Mouse (Mus musculus) heart, embryonic 15.5 days (tissue): Measurements from ENCODE around the gene Galnt14. TPM values are rescaled to one million over a fixed set of nuclear protein-coding genes. Genes with fewer than 3 reads are reported as not detected.

Experiments used
- ATAC-seq: fragments of 200-750 bp; cut with Nextera tagmentation; replicated peaks from 2 replicates; pipeline ENCODE4 v1.8.0; 2017; ENCODE audit warnings: low read depth, moderate TSS enrichment; ENCODE audit not compliant: insufficient number of reproducible peaks, insufficient read depth, low FRiP score
- H3K27ac ChIP-seq: fragments of 300-500 bp; sonication (generic); 2 replicates; pipeline ENCODE4 v1.5.1; 2015; ENCODE audit warnings: mild to moderate bottlenecking, inconsistent platforms
- H3K27me3 ChIP-seq: fragments of 300-500 bp; sonication (generic); 2 replicates; pipeline ENCODE4 v1.6.1; 2015; ENCODE audit warnings: inconsistent platforms
- H3K36me3 ChIP-seq: fragments of 300-500 bp; sonication (generic); 2 replicates; pipeline ENCODE4 v1.6.1; 2015; ENCODE audit warnings: mild to moderate bottlenecking, inconsistent platforms
- H3K4me1 ChIP-seq: fragments of 300-500 bp; sonication (generic); replicated peaks from 2 replicates; pipeline ENCODE4 v1.6.1; 2015; ENCODE audit warnings: inconsistent platforms
- H3K4me2 ChIP-seq: fragments of 300-500 bp; sonication (generic); 2 replicates; pipeline ENCODE4 v1.6.1; 2015; ENCODE audit warnings: inconsistent platforms, mild to moderate bottlenecking, moderate library complexity
- H3K4me3 ChIP-seq: fragments of 300-500 bp; sonication (generic); 2 replicates; pipeline ENCODE4 v1.5.1; 2015; ENCODE audit warnings: mild to moderate bottlenecking, inconsistent platforms
- H3K9ac ChIP-seq: fragments of 300-500 bp; sonication (generic); 2 replicates; pipeline ENCODE4 v1.6.1; 2015; ENCODE audit warnings: mild to moderate bottlenecking, inconsistent platforms
- H3K9me3 ChIP-seq: fragments of 300-500 bp; sonication (generic); replicated peaks from 2 replicates; pipeline ENCODE4 v1.6.1; 2016; ENCODE audit warnings: inconsistent platforms
- WGBS: fragments of 180-500 bp; shearing (Covaris S2); methylation state at CpG from one replicate; pipeline ENCODE4 v1.1.7; 2015; ENCODE audit warnings: mixed read lengths; 5-methylcytosine and 5-hydroxymethylcytosine counted together
- polyA plus RNA-seq: library from polyadenylated mRNA; unstranded; fragments of >200 nt; fragmentation: Nextera tagmentation; extraction: Ambion mirVana; gene quantifications from 2 replicates; pipeline ENCODE4 v1.2.1, GENCODE M21; 2015

The Galnt14 gene
- polyA plus RNA-seq, 1 experiment from 2014 or later: 0.53 TPM

GRCm38 (mm10) chr17:73531896-73532295 is 178.4 kb downstream of the Galnt14 start:
- H3K27me3 ChIP-seq: no peaks in the 10 kb centered on the region
- H3K4me3 ChIP-seq: no peak overlapping the region
- H3K4me1 ChIP-seq: no peaks in the 10 kb centered on the region
- no peaks in the 10 kb centered on the region for H3K36me3 ChIP-seq
- no peak overlapping the region for H3K4me2 ChIP-seq
- no peaks in the 10 kb centered on the region for H3K9me3 ChIP-seq
- H3K9ac ChIP-seq: no peak overlapping the region
- ATAC-seq: no peak
- WGBS: 72% methylated on average over 2 of the region's 2 CpGs
- no peak overlapping the region for H3K27ac ChIP-seq

GRCm38 (mm10) chr17:73522169-73522568 is 188.1 kb downstream of the Galnt14 start:
- H3K27ac ChIP-seq: no peak overlapping the region
- no peaks in the 10 kb centered on the region for H3K4me1 ChIP-seq
- no peaks in the 10 kb centered on the region for H3K9me3 ChIP-seq
- no peaks in the 10 kb centered on the region for H3K36me3 ChIP-seq
- H3K9ac ChIP-seq: no peak overlapping the region
- no peak overlapping the region for H3K4me2 ChIP-seq
- 82% methylated on average over 7 of the region's 7 CpGs for WGBS
- no peaks in the 10 kb centered on the region for H3K27me3 ChIP-seq
- no peak overlapping the region for H3K4me3 ChIP-seq
- no peak for ATAC-seq

- no peak for ATAC-seq
- H3K4me3 ChIP-seq: no peak overlapping the region
- H3K4me2 ChIP-seq: no peak overlapping the region
- 80% methylated on average over 5 of the region's 5 CpGs for WGBS
- H3K27me3 ChIP-seq: no peaks in the 10 kb centered on the region
- H3K9me3 ChIP-seq: no peaks in the 10 kb centered on the region
- H3K4me1 ChIP-seq: no peaks in the 10 kb centered on the region
- H3K36me3 ChIP-seq: no peaks in the 10 kb centered on the region
- H3K9ac ChIP-seq: no peak overlapping the region
- H3K27ac ChIP-seq: no peak overlapping the region
Measured at GRCm38 (mm10) chr17:73519350-73519749, 190.9 kb downstream of the Galnt14 start.

- Histone ChIP-seq H3K9me3 (no peaks in the 10 kb centered on the region), H3K36me3 (no peaks in the 10 kb centered on the region), H3K4me2 (no peak overlapping the region), H3K27me3 (no peaks in the 10 kb centered on the region), H3K27ac (no peak overlapping the region), H3K4me1 (no peaks in the 10 kb centered on the region), H3K4me3 (no peak overlapping the region), H3K9ac (no peak overlapping the region)
- WGBS: 75% methylated on average over 1 of the region's 1 CpGs
- ATAC-seq: no peak
Measured at GRCm38 (mm10) chr17:73518359-73518758, 191.9 kb downstream of the Galnt14 start.

GRCm38 (mm10) chr17:73515506-73515905 is 194.7 kb downstream of the Galnt14 start:
- 87% methylated on average over 3 of the region's 3 CpGs for WGBS
- Histone ChIP-seq H3K27me3 (no peaks in the 10 kb centered on the region), H3K4me2 (no peak overlapping the region), H3K4me1 (no peaks in the 10 kb centered on the region), H3K9me3 (no peaks in the 10 kb centered on the region), H3K9ac (no peak overlapping the region), H3K36me3 (no peaks in the 10 kb centered on the region), H3K4me3 (no peak overlapping the region), H3K27ac (no peak overlapping the region)
- no peak for ATAC-seq

GRCm38 (mm10) chr17:73514862-73515261 is 195.4 kb downstream of the Galnt14 start:
- Histone ChIP-seq H3K9me3 (no peaks in the 10 kb centered on the region), H3K27me3 (no peaks in the 10 kb centered on the region), H3K4me3 (no peak overlapping the region), H3K4me2 (no peak overlapping the region), H3K27ac (no peak overlapping the region), H3K36me3 (no peaks in the 10 kb centered on the region), H3K9ac (no peak overlapping the region), H3K4me1 (no peaks in the 10 kb centered on the region)
- no peak for ATAC-seq
- 87% methylated on average over 1 of the region's 1 CpGs for WGBS

GRCm38 (mm10) chr17:73514258-73514657 is 196.0 kb downstream of the Galnt14 start:
- no peak for ATAC-seq
- Histone ChIP-seq H3K36me3 (no peaks in the 10 kb centered on the region), H3K4me1 (no peaks in the 10 kb centered on the region), H3K27ac (no peak overlapping the region), H3K4me3 (no peak overlapping the region), H3K27me3 (no peaks in the 10 kb centered on the region), H3K9ac (no peak overlapping the region), H3K9me3 (no peaks in the 10 kb centered on the region), H3K4me2 (no peak overlapping the region)
- 80% methylated on average over 4 of the region's 4 CpGs for WGBS

- no peak overlapping the region for H3K27ac ChIP-seq
- H3K9me3 ChIP-seq: no peaks in the 10 kb centered on the region
- H3K4me3 ChIP-seq: no peak overlapping the region
- ATAC-seq: no peak
- H3K27me3 ChIP-seq: no peaks in the 10 kb centered on the region
- no peak overlapping the region for H3K9ac ChIP-seq
- 64% methylated on average over 5 of the region's 5 CpGs for WGBS
- no peaks in the 10 kb centered on the region for H3K36me3 ChIP-seq
- H3K4me1 ChIP-seq: no peaks in the 10 kb centered on the region
- no peak overlapping the region for H3K4me2 ChIP-seq
Measured at GRCm38 (mm10) chr17:73512844-73513243, 197.4 kb downstream of the Galnt14 start.

GRCm38 (mm10) chr17:73507804-73508535 is 202.3 kb downstream of the Galnt14 start:
- no peak for ATAC-seq
- Histone ChIP-seq H3K36me3 (no peaks in the 10 kb centered on the region), H3K4me1 (no peaks in the 10 kb centered on the region), H3K9ac (no peak overlapping the region), H3K4me3 (no peak overlapping the region), H3K4me2 (no peak overlapping the region), H3K27ac (no peak overlapping the region), H3K9me3 (no peaks in the 10 kb centered on the region), H3K27me3 (no peaks in the 10 kb centered on the region)
- 75% methylated on average over 13 of the region's 13 CpGs for WGBS

- Histone ChIP-seq H3K4me1 (no peaks in the 10 kb centered on the region), H3K4me2 (no peak overlapping the region), H3K4me3 (no peak overlapping the region), H3K36me3 (no peaks in the 10 kb centered on the region), H3K9ac (no peak overlapping the region), H3K27ac (no peak overlapping the region), H3K9me3 (no peaks in the 10 kb centered on the region), H3K27me3 (no peaks in the 10 kb centered on the region)
- no peak for ATAC-seq
- 82% methylated on average over 4 of the region's 4 CpGs for WGBS
Measured at GRCm38 (mm10) chr17:73504111-73504510, 206.1 kb downstream of the Galnt14 start.

- Histone ChIP-seq H3K9ac (no peak overlapping the region), H3K4me3 (no peak overlapping the region), H3K4me1 (no peaks in the 10 kb centered on the region), H3K4me2 (no peak overlapping the region), H3K36me3 (no peaks in the 10 kb centered on the region), H3K27me3 (no peaks in the 10 kb centered on the region), H3K27ac (no peak overlapping the region), H3K9me3 (no peaks in the 10 kb centered on the region)
- 75% methylated on average over 4 of the region's 4 CpGs for WGBS
- ATAC-seq: no peak
Measured at GRCm38 (mm10) chr17:73502613-73503012, 207.6 kb downstream of the Galnt14 start.

GRCm38 (mm10) chr17:73489519-73489918 is 220.7 kb downstream of the Galnt14 start:
- ATAC-seq: no peak
- 81% methylated on average over 4 of the region's 4 CpGs for WGBS
- H3K4me2 ChIP-seq: no peak overlapping the region
- H3K9ac ChIP-seq: no peak overlapping the region
- H3K27me3 ChIP-seq: peaks cover 12% of the 10 kb centered on the region; the same call in 1 of the 2 replicates
- no peaks in the 10 kb centered on the region for H3K4me1 ChIP-seq
- H3K9me3 ChIP-seq: no peaks in the 10 kb centered on the region
- H3K4me3 ChIP-seq: no peak overlapping the region
- no peaks in the 10 kb centered on the region for H3K36me3 ChIP-seq
- no peak overlapping the region for H3K27ac ChIP-seq
